Mouse (Mus musculus): ENCODE measurements around the gene Jtb.
"Not testable (repeated sequence)": the region's sequence is repeated elsewhere in the genome, so short reads cannot be mapped to it uniquely, and the experiment has no call there.

The Jtb gene

GRCm38 (mm10) chr3:90224331-90224730 lies 7.1 kb upstream of the Jtb start:
- no peak for DNase-seq (ENCODE audit: low spot score)

- no peak for DNase-seq (ENCODE audit: low spot score)
These were observed 322 bp upstream of the Jtb start for GRCm38 (mm10) chr3:90231075-90231474.

- DNase-seq (ENCODE audit: low spot score) = no peak
These were observed 9.9 kb downstream of the Jtb start for GRCm38 (mm10) chr3:90241251-90241650.

GRCm38 (mm10) chr3:90241669-90242358 lies 10.4 kb downstream of the Jtb start:
- no peak for DNase-seq (ENCODE audit: low spot score)

- DNase-seq (ENCODE audit: low spot score) = peak; percentile 56
These were observed 11.8 kb downstream of the Jtb start, which contains the start of gene Creb3l4 for GRCm38 (mm10) chr3:90242984-90243775. TSS of gene Creb3l4 (minus strand) at chr3:90243512.

- DNase-seq (ENCODE audit: low spot score) = no peak
These were observed 14.0 kb downstream of the Jtb start for GRCm38 (mm10) chr3:90245406-90245805.

- no peak for DNase-seq (ENCODE audit: low spot score)
These were observed 16.2 kb downstream of the Jtb start for GRCm38 (mm10) chr3:90247630-90247959.

- peak; percentile 92 for DNase-seq (ENCODE audit: low spot score)
These were observed 16.8 kb downstream of the Jtb start, which contains the start of gene Slc39a1 for GRCm38 (mm10) chr3:90247960-90248745. TSS of gene Slc39a1 (plus strand) at chr3:90248172.

- no peak for DNase-seq (ENCODE audit: low spot score)
These were observed 17.3 kb downstream of the Jtb start for GRCm38 (mm10) chr3:90248746-90249100.

GRCm38 (mm10) chr3:90250791-90251190 lies 19.4 kb downstream of the Jtb start:
- DNase-seq (ENCODE audit: low spot score) = no peak

- not testable (repeated sequence) for DNase-seq (ENCODE audit: low spot score)
These were observed 20.4 kb downstream of the Jtb start for GRCm38 (mm10) chr3:90251731-90252226.

- not testable (repeated sequence) for DNase-seq (ENCODE audit: low spot score)
These were observed 21.3 kb downstream of the Jtb start for GRCm38 (mm10) chr3:90252659-90253058.

GRCm38 (mm10) chr3:90253174-90253573 lies 21.8 kb downstream of the Jtb start:
- not testable (repeated sequence) for DNase-seq (ENCODE audit: low spot score)

- DNase-seq (ENCODE audit: low spot score) = peak; percentile 98
These were observed 22.4 kb downstream of the Jtb start, which contains the start of gene Crtc2 for GRCm38 (mm10) chr3:90253653-90254418. TSS of gene Crtc2 (plus strand) at chr3:90254163.

GRCm38 (mm10) chr3:90254419-90255193 lies 23.2 kb downstream of the Jtb start:
- no peak for DNase-seq (ENCODE audit: low spot score)

GRCm38 (mm10) chr3:90255194-90255565 lies 23.8 kb downstream of the Jtb start:
- DNase-seq (ENCODE audit: low spot score) = no peak

GRCm38 (mm10) chr3:90255784-90256353 lies 24.5 kb downstream of the Jtb start:
- DNase-seq (ENCODE audit: low spot score) = no peak

- DNase-seq (ENCODE audit: low spot score) = no peak
These were observed 25.5 kb downstream of the Jtb start for GRCm38 (mm10) chr3:90256731-90257530.

GRCm38 (mm10) chr3:90258521-90258920 lies 27.1 kb downstream of the Jtb start:
- DNase-seq (ENCODE audit: low spot score) = no peak
